Mouse (Mus musculus): ENCODE results near the gene Ap1s1. TPM values are rescaled to one million over a fixed set of nuclear protein-coding genes. Genes with fewer than 3 reads are reported as not detected.

The Ap1s1 gene
- total RNA-seq, 2 experiments from 2014 or later = 50.2 to 78.7 TPM

DNA sequence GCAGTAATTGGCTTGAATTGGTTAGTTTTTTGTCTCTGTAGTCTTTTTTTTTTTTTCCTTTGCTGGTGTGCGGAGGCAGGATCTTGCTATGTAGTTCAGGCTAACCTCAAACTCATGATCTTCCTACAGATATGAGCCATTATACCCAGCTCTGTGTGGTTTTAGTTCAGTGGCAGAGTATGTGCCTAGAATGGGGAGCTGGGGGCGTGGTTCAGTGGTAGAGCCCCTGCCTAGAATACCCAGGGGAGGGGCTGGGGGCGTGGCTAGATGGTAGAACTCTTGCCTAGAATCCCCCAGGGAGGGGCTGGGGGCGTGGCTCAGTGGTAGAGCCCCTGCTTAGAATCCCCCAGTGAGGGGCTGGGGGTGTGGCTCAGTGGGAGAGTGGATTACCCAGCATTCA is 22.8 kb upstream of the Ap1s1 start:
- ATAC-seq (replicated peaks; ENCODE audit: low FRiP score, low TSS enrichment, poor library complexity, severe bottlenecking) = no peak

DNA sequence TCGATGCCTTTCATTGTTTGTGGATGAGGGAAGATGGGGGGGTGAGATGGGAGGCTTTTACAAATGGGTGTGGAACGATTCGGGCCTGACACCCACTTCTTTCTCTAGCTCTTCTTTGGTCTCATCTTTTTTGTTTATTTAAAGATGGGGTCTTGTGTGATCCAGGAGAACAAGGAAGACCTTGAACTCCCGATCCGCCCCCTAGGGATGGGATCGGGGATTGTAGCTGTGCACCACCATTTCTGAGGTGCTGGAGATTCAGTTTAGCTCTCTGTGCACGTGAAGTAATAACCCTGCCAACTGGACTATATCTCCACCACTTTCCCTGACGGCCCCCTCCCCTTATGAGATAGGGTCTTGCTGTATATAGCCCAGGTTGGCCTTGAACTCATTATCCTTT is 20.0 kb upstream of the Ap1s1 start:
- ATAC-seq (replicated peaks; ENCODE audit: low FRiP score, low TSS enrichment, poor library complexity, severe bottlenecking) = no peak

DNA sequence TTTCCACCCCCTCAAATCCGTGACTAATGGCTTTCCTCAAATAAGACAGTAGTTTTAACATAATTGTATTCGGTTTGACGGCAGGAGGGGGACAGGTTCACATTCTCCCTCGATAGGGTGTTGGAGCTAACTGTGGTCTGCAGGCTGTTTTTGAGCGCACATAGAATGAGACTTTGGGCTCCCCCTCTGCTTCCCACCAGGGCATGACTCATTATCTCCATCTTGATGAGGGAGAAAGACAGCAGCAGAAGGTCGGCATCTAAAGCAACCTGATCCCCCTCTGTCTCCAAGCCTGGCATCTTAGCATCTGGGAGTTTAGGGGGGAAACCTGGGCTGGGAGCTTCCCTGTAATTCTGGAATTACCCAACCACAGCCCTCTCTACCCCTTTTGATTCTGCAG is 19.5 kb upstream of the Ap1s1 start:
- ATAC-seq (replicated peaks; ENCODE audit: low FRiP score, low TSS enrichment, poor library complexity, severe bottlenecking) = no peak

DNA sequence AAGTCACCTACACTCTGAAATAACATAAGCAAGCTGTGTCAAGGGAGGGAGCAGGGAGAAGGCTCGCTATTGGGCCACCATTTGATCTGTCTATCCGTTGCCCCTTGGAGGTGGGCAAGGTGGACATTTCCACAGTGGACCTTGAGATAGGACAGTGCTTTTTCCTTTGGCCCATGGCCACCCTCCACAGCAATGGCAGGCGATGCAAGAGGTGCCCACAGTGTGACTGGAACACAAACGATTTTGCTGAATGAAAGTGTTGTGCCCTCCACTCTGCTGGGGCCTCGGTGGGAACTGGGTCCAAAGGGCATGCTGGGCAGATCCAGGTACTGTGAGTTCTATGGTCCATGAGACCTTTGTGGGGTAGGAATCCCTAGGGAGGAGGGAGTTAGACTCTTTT is 16.7 kb upstream of the Ap1s1 start:
- ATAC-seq (replicated peaks; ENCODE audit: low FRiP score, low TSS enrichment, poor library complexity, severe bottlenecking) = no peak

DNA sequence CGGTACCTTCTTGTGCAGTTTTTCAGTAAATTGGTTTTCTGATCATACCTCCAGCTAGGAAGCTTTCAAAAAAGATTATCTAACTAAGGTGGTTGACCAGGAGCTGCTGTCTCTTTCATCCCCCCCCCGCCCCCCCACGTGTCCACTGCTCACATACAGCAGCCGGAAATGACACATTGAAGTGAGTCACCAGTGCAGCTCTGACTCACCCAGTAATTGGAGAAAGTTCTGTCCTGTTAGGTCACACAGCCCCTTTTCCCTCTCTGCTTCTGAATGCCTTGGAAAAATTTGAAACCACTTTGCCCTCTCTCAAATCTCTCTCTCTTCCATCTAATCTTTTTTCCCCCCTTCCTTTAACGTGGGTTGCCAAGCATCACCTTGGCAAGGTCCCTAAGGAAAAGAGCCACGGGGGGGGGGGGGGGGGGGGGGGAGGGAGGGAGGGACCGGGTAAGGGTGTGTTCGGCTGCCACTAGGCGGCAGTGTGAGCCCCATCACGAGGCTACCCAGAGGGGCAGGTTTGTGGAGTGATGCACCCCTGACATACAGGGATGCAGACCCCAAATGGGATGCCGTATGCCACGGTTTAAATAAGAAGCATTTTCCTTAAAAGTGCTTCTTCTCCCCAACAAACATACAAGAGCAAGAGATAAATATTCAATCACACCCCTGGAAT is 16.0 kb upstream of the Ap1s1 start:
- ATAC-seq (replicated peaks; ENCODE audit: low FRiP score, low TSS enrichment, poor library complexity, severe bottlenecking) = no peak

DNA sequence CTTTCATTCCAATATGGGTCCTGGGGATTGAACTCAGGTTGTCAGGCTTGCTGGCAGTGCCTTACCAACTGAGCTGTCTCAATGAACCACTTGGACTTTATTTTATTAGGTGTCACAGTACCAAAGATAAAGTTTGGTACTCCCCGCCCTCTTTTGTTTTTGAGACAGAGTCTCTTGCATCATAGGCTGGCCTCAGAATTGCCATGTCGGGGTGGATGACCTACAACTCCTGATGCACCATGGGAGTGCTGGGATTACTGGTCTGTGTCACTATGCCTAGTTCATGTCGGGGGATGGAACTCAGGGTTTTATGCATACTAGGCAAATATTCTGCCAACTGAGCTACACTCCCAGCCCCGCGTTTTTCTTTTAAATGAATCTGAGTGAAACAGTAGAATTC is 8.9 kb upstream of the Ap1s1 start:
- ATAC-seq (replicated peaks; ENCODE audit: low FRiP score, low TSS enrichment, poor library complexity, severe bottlenecking) = no peak

DNA sequence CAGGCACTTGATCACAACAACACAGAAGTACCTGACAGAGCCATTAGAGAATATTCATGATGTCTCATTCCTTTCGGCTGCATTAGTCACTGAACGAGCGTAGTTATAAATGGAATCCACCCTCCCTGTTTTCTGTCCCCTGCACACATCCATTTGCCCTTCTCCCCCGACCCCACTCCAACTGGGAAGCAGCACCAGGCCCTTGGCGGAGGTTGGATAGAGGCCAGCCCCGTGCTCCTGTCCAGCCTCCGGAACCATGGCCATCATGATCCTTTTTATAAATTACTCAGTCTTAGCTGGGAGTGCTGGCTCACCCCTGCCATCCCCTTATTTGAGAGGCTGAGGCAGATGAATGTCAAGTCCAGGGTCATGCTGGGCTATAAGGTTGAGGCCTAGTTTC is 8.4 kb upstream of the Ap1s1 start:
- ATAC-seq (replicated peaks; ENCODE audit: low FRiP score, low TSS enrichment, poor library complexity, severe bottlenecking) = no peak

DNA sequence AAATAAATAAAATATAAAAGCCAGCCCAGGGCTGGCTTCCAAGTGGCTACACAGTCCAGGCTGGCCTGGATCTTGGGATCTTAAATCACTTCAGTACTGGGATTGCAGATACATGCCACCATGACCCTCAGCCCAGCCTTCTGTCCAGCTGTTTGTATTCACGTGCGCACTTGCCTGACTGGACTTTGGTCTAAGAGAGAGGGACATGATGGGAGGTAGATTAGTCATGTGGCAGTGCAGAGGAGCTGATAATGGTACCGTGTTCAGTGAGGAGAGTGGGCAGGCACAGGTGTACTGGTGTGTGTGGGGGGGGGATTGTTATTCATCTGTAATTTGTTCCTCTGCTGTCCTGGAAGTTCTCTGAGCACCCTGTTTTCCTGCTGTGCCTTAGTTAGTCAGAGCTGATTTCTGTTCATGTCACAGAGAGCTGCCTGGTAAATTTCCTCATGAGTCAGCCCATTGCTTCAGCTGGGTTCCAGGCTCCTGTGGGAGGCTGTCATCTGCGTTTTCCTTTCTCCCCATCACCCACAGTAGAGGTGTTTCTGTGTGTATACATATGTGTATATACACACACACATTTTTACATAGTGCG is 6.1 kb upstream of the Ap1s1 start:
- ATAC-seq (replicated peaks; ENCODE audit: low FRiP score, low TSS enrichment, poor library complexity, severe bottlenecking) = no peak

DNA sequence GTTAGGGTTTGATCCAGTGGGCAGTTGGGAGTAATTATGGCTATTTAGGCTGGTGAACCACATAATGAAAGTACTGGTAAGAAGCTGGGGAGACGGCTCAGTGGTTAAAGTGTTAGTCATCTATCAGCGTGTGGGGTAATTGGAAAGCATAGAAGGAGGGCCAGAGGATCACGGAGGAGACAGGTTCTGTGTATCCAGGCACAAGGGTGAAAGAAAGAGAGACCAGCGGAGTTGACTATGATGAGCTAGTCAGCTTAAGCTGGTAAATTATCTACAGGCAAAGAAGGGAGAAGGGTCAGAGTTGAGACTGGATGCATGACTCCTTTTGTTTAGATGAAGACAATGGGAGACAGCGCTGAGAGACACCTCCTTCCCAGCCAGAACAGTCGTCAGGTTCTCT is 5.2 kb upstream of the Ap1s1 start:
- ATAC-seq (replicated peaks; ENCODE audit: low FRiP score, low TSS enrichment, poor library complexity, severe bottlenecking) = no peak

DNA sequence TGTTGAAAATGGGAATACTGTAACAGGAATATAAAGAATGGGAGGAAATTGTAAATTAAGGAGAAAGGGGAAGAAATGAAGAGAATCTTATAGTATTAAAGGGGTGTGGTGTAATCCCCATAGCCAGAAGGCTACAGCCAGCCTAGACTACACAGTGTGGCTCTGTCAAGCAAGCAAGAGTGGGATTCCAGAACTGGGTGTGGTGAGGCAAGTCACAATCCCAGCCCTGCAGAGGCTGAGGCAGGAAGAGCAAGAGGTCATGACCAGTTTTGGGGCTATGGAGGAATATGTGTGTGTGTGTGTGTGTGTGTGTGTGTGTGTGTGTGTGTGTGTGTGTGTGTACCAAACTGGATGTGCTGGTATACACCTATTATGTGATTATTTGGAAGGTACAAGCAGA is 1.1 kb upstream of the Ap1s1 start:
- ATAC-seq (replicated peaks; ENCODE audit: low FRiP score, low TSS enrichment, poor library complexity, severe bottlenecking) = no peak

DNA sequence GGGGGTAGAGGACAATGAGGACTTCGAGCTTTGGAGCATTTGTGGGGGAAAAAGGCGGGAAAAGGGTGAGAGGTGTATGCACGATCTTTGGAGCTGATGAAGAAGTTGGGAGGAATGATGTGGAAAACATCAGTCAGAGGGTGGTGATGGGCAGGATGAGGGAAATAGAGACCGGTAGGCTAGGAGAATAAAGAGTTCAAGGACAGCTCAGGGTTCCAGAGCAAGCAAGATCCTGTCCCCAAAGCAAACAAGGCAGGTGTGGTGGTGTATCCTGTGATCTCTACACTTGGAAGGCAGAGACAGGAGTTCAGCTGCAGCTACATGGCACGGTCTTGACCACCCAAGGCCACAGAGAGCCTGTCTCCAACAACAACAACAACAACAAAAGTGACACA is 386 bp upstream of the Ap1s1 start:
- no peak for ATAC-seq (replicated peaks; ENCODE audit: low FRiP score, low TSS enrichment, poor library complexity, severe bottlenecking)

DNA sequence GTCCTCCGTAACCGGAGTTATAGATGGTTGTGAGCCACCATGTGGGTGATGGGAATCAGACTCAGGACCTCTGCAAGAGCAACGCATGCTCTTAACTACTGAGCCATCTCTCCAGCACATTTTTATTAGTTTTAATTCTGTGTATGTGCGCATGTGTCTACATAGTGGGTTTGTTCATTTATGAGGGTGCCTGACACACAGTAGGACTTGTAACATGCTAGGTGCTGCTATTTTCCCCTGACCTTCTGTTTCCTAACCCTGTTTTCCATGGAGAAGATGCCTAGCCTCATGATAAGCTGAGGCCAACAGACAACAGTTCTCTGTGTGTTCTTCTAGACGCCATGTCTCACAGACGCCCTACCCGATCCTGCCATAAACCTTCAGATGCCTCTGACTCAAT is 1.9 kb downstream of the Ap1s1 start:
- no peak for ATAC-seq (replicated peaks; ENCODE audit: low FRiP score, low TSS enrichment, poor library complexity, severe bottlenecking)

DNA sequence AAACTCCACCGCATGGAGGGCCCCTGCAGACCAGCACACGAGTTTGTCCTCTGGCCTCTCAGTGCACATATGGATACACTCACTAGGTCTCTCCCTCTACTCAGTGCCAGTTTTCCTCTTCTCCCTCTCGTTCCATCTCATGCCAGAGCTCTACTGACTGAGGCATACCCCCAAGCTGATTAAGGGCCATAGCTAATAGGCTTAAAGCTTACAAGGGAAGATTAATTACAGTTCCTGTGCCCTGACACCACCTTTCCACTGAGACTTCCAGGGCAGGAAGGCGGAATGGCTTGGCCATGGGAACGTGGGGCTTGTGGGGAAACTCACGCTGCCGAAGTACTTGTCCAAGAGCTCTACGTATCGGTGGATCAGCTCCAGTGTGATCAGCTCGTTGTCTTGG is 4.5 kb downstream of the Ap1s1 start:
- ATAC-seq (replicated peaks; ENCODE audit: low FRiP score, low TSS enrichment, poor library complexity, severe bottlenecking) = no peak

DNA sequence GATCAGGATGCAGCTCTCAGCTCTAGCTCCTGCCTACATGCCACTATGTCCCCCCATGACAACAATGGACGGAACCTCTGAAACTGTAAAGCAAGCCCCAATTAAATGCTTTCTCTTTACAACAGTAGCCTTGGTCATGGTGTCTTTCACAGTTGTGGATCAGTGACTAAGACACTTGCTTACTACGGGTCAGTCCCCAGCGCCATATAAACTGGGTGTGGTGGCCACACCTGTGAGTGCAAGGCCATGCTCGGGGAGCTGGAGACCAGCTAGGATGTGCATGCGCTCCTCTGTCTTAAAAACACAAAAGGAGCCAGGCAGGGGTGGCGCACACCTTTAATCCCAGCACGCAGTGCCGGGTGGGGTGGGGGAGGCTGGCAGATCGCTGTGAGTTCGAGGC is 6.5 kb downstream of the Ap1s1 start:
- ATAC-seq (replicated peaks; ENCODE audit: low FRiP score, low TSS enrichment, poor library complexity, severe bottlenecking) = no peak

DNA sequence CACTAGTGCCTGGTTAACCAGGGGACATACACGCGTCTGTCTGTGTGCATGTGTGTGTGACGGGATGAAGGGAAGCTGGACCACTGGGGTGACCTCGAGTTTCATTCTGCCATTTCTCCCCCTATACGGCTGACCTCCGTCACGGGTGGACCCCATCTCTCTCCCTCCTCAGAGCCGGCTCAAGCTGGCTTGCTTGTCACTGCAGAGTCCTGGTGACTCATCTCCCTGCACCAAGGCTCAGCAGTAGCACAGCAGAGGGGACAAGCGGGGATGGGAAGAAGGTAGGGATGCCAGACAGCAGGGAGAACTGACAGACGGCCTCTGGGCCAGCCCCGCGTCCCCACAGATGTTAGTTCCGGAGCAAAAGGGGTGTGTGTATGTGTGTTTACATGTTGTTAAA is 9.7 kb downstream of the Ap1s1 start:
- ATAC-seq (replicated peaks; ENCODE audit: low FRiP score, low TSS enrichment, poor library complexity, severe bottlenecking) = no peak

DNA sequence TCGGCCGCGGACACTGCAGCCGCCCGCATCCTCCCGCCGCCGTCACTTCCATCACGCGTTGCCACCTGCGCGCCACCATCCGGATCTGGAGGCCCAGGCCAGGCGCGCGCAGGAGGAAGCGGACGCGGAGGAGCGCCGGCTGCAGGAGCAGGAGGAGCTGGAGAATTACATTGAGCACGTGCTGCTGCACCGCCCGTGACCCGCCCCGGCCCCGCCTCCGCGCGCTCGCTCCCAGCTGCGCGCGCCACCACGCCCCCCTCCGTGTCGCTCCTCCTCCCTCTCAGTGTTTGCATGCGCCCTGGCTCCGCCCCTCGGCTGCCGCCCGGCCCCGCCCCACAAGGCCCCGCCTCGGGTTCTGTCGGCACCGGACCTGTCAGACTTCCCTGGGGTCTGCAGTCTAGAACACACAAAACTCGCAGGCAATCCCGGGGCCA is 13.3 kb downstream of the Ap1s1 start:
- ATAC-seq (replicated peaks; ENCODE audit: low FRiP score, low TSS enrichment, poor library complexity, severe bottlenecking) = peak; percentile 68

DNA sequence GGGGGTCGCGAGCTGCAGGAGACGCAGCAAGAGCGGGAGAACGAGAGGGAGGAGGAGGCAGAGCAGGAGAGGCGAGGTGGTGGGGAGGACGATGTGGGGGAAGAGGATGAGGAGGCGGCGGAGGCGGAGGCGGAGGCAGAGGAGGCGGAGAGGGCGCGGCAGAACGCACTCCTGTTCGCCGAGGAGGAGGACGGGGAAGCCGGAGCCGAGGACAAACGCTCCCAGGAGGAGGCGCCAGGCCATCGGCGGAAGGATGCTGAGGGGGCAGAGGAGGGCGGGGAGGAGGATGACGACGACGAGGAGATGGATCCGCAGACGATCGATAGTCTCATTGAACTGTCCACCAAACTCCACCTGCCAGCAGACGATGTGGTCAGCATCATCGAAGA is 13.9 kb downstream of the Ap1s1 start:
- ATAC-seq (replicated peaks; ENCODE audit: low FRiP score, low TSS enrichment, poor library complexity, severe bottlenecking) = no peak

DNA sequence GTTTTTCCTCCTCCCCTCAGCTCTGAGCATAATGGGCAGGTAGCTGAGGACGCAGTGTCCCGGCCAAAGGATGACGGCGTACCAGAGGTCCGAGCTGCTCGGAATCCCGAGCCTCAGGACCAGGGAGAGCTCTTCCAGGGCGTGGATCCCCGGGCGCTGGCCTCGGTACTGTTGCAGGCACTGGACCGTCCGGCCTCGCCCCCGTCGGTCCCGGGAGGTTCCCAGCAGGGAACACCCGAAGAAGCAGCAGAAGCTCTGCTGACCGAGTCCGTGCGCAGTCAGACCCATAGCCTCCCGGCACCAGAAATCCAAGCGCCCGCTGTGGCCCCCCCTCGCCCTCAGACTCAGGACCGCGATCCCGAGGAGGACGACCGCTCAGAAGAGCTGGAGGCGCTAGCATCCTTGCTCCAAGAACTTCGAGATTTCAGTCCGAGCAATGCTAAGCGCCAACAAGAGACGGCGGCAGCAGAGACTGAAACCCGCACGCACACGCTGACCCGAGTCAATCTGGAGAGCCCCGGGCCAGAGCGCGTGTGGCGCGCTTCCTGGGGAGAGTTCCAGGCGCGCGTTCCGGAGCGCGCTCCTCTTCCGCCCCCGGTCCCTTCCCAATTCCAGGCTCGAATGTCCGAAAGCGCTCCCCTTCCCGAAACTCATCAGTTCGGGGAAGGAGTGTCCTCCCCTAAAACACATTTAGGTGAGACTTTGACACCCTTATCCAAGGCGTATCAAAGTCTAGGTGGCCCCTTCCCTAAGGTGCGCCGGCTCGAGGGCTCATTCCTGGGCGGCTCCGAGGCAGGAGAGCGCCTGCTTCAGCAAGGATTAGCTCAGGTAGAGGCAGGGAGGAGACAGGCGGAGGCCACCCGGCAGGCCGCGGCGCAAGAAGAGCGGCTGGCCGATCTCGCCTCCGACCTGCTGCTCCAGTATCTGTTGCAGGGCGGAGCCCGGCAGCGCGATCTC is 14.6 kb downstream of the Ap1s1 start:
- ATAC-seq (replicated peaks; ENCODE audit: low FRiP score, low TSS enrichment, poor library complexity, severe bottlenecking) = no peak

DNA sequence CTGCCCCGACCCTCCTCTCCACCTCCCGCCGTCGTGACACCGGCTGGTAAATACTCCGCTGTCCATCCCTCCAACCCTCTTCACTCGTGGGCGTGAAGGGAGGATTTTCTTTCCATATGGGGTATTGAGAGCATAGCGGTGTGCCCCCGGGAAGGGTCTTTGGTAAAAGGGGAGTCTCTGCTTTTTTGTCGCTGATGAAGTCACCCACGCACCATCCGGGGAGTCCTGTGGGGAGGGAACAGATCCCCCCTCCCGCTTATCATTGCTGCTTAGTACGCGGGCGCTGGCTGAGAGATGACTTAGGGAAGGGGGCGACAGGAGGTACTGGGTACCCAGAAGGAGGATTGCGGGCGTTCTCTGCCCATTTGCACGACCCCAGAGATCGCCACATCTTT is 15.5 kb downstream of the Ap1s1 start:
- no peak for ATAC-seq (replicated peaks; ENCODE audit: low FRiP score, low TSS enrichment, poor library complexity, severe bottlenecking)

DNA sequence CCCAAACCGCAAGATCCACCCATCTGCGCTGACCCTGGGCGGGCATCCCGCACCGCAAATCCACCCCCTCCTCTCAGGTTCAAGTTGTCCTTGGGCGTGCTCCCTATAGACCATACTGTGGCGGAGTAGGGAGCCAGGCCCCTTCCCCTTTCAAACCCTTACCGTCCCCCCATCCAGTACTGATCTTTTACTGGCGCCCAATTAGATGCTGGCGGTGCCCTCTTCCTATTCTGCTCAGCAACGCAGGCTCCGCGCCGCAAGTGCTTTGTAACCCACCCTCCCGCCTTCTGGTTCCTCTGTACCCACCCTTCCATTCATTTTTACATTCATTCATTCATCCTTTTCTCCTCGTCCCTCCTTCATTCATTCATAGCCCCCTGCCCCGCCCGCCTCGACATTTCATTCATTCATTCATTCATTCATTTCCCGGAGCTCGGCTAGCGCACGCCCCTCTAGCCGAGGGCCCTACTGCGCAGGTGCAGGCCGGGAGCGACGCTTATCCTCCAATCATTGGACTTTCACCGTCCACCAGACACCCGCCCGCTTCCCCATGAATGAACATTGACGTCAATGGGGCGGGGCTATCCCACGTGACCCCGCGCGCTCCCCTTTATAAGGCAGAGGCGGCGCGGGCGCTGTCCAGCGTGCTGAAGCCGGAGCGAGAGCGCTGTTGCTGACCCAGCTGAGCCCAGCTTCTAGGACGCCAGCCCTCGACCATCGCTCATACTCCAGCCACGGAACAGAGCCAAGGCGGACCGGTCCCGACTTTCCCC is 16.1 kb downstream of the Ap1s1 start:
- peak; percentile 75 for ATAC-seq (replicated peaks; ENCODE audit: low FRiP score, low TSS enrichment, poor library complexity, severe bottlenecking)

All from megakaryocyte-erythroid progenitor cell, adult 5-6 weeks (primary cell).